Mouse (Mus musculus) limb, embryonic 14.5 days (tissue): Measurements from ENCODE around the gene F830045P16Rik. TPM values are rescaled to one million over a fixed set of nuclear protein-coding genes. Genes with fewer than 3 reads are reported as not detected.

Experiments
- ATAC-seq: fragments of 200-750 bp; cut with Nextera tagmentation; 2 replicates; pipeline ENCODE4 v1.8.0; 2017; ENCODE audit warnings: low read depth, moderate number of reproducible peaks, moderate TSS enrichment; ENCODE audit not compliant: low FRiP score
- DNase-seq: peaks from one replicate; pipeline ENCODE4 v3.0.0-alpha.2; 2015; ENCODE audit warnings: low spot score
- H3K27ac ChIP-seq: fragments of 300-500 bp; sonication (generic); replicated peaks from 2 replicates; pipeline ENCODE4 v1.5.1; 2014; ENCODE audit warnings: low read depth, mild to moderate bottlenecking, low read length, moderate library complexity, mixed read lengths
- H3K27me3 ChIP-seq: fragments of 300-500 bp; sonication (generic); 2 replicates; pipeline ENCODE4 v1.6.1; 2014; ENCODE audit warnings: low read length, mixed read lengths; ENCODE audit not compliant: control insufficient read depth, insufficient read depth
- H3K36me3 ChIP-seq: fragments of 300-500 bp; sonication (generic); 2 replicates; pipeline ENCODE4 v1.6.1; 2014; ENCODE audit warnings: mild to moderate bottlenecking, low read length, moderate library complexity, mixed read lengths; ENCODE audit not compliant: control insufficient read depth, insufficient read depth
- H3K4me1 ChIP-seq: fragments of 300-500 bp; sonication (generic); 2 replicates; pipeline ENCODE4 v1.6.1; 2014; ENCODE audit warnings: antibody characterized with exemption, low read length, mixed read lengths; ENCODE audit not compliant: control insufficient read depth, insufficient read depth
- H3K4me2 ChIP-seq: fragments of 300-500 bp; sonication (generic); replicated peaks from 2 replicates; pipeline ENCODE4 v1.6.1; 2014; ENCODE audit warnings: low read depth, mild to moderate bottlenecking, low read length, moderate library complexity; ENCODE audit not compliant: severe bottlenecking
- H3K4me3 ChIP-seq: fragments of 300-500 bp; sonication (generic); replicated peaks from 2 replicates; pipeline ENCODE4 v1.5.1; 2014; ENCODE audit warnings: low read length
- H3K9ac ChIP-seq: fragments of 300-500 bp; sonication (generic); 2 replicates; pipeline ENCODE4 v1.6.1; 2014; ENCODE audit warnings: mild to moderate bottlenecking, low read depth, low read length, moderate library complexity; ENCODE audit not compliant: severe bottlenecking
- H3K9me3 ChIP-seq: fragments of 300-500 bp; sonication (generic); 2 replicates; pipeline ENCODE4 v1.6.1; 2016; ENCODE audit warnings: low read length; ENCODE audit not compliant: control insufficient read depth
- POLR2A ChIP-seq: fragments of 200-500 bp; IDR thresholded peaks from 2 replicates; pipeline ENCODE4 v1.8.0; 2012; ENCODE audit warnings: inconsistent platforms, mild to moderate bottlenecking, moderate library complexity, borderline replicate concordance; ENCODE audit not compliant: insufficient read depth, insufficient read length; ENCODE audit errors: extremely low read depth
- WGBS: fragments of 180-500 bp; shearing (Covaris S2); extraction: QIAGEN DNeasy Blood & Tissue Kit; methylation state at CpG from one replicate; pipeline ENCODE4 v1.1.7; 2014; 5-methylcytosine and 5-hydroxymethylcytosine counted together
- polyA plus RNA-seq, 2 experiments: library from polyadenylated mRNA; depleted of rRNA in 1 of 2; stranded (reverse) in 1 of 2; unstranded in 1 of 2; fragments of >200 nt; fragmentation: Nextera tagmentation in 1 of 2; extraction: Ambion mirVana in 1 of 2; gene quantifications; 2 replicates each; pipeline versions ENCODE4 v1.2.1 to v1.2.3; 2012 to 2014

Gene F830045P16Rik
- polyA plus RNA-seq, 2 experiments = 0.22 to 0.34 TPM

GRCm38 (mm10) chr2:129411651-129412050 lies 124.8 kb downstream of the F830045P16Rik start:
- Histone ChIP-seq H3K4me1 (no peaks in the 10 kb centered on the region), H3K9me3 (no peaks in the 10 kb centered on the region), H3K27me3 (no peaks in the 10 kb centered on the region), H3K9ac (no peak overlapping the region), H3K4me3 (no peak overlapping the region), H3K36me3 (no peaks in the 10 kb centered on the region), H3K27ac (no peak overlapping the region), H3K4me2 (no peak overlapping the region)
- DNase-seq (no peak), ATAC-seq (no peak)
- 66% methylated on average over 3 of the region's 3 CpGs for WGBS
- no peak for TF ChIP-seq POLR2A

DNA sequence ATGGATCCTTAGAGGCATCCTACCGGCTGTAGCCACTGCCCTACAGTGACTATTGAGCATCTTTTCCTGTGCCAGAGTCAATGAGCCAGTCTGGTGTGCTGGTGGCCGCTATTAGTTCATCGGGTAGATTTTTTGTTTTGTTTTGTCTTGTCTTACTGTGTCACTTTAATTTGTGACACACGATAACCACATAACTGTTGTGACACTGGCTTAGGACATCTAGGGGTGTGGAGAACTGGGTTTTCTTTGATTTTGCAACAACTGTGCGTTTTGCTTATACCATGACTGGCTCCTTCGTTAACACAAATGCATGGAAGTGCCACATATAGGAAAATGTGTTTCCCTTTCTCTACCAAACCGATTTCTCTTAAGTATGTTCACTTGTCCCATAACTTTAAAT lies 126.1 kb downstream of the F830045P16Rik start:
- H3K9me3 ChIP-seq = no peaks in the 10 kb centered on the region
- no peak overlapping the region for H3K27ac ChIP-seq
- WGBS = 91% methylated on average over 7 of the region's 7 CpGs

GRCm38 (mm10) chr2:129408476-129408875 lies 127.9 kb downstream of the F830045P16Rik start:
- ATAC-seq (peak; percentile 62), DNase-seq (peak; percentile 71)
- Histone ChIP-seq H3K9ac (no peak overlapping the region), H3K4me1 (no peaks in the 10 kb centered on the region), H3K27ac (no peak overlapping the region), H3K27me3 (no peaks in the 10 kb centered on the region), H3K9me3 (no peaks in the 10 kb centered on the region), H3K4me2 (no peak overlapping the region), H3K4me3 (no peak overlapping the region), H3K36me3 (no peaks in the 10 kb centered on the region)
- TF ChIP-seq POLR2A = no peak
- WGBS = 19% methylated on average over 18 of the region's 18 CpGs

More for the DNA sequence above, 126.1 kb downstream of the F830045P16Rik start:
- DNase-seq = no peak
- H3K4me2 ChIP-seq = no peak overlapping the region
- H3K9ac ChIP-seq = no peak overlapping the region
- no peak overlapping the region for H3K4me3 ChIP-seq
- no peak for TF ChIP-seq POLR2A
- no peak for ATAC-seq
- no peaks in the 10 kb centered on the region for H3K27me3 ChIP-seq
- H3K36me3 ChIP-seq = no peaks in the 10 kb centered on the region
- H3K4me1 ChIP-seq = no peaks in the 10 kb centered on the region

Other genes with a start within 250 kb of the F830045P16Rik start
- 14.2 and 18.1 TPM in 2 replicates for gene Ckap2l, start 239.4 kb downstream of the F830045P16Rik start, polyA plus RNA-seq (2012; rRNA removed)
- gene Ckap2l, start 239.4 kb downstream of the F830045P16Rik start, polyA plus RNA-seq (2014; fragmentation: Nextera tagmentation; extraction: Ambion mirVana) = 49.8 and 52.8 TPM in 2 replicates
- gene Il1a, start 226.6 kb downstream of the F830045P16Rik start, polyA plus RNA-seq (2012; rRNA removed) = 0.04 and 0.06 TPM in 2 replicates
- 0.21 TPM in 1 of 2 replicates, not detected in the other for gene Il1a, start 226.6 kb downstream of the F830045P16Rik start, polyA plus RNA-seq (2014; fragmentation: Nextera tagmentation; extraction: Ambion mirVana)
- gene Il1b, start 165.5 kb downstream of the F830045P16Rik start, polyA plus RNA-seq (2012; rRNA removed) = 0.10 TPM in 1 of 2 replicates, not detected in the other
- not detected in 2 replicates for gene Il1b, start 165.5 kb downstream of the F830045P16Rik start, polyA plus RNA-seq (2014; fragmentation: Nextera tagmentation; extraction: Ambion mirVana)
- 39.6 and 40.2 TPM in 2 replicates for gene Sirpa, start 56.2 kb upstream of the F830045P16Rik start, polyA plus RNA-seq (2012; rRNA removed)
- gene Sirpa, start 56.2 kb upstream of the F830045P16Rik start, polyA plus RNA-seq (2014; fragmentation: Nextera tagmentation; extraction: Ambion mirVana) = 34.0 and 34.7 TPM in 2 replicates
- 0.05 and 0.11 TPM in 2 replicates for gene Pdyn, start 163.2 kb upstream of the F830045P16Rik start, polyA plus RNA-seq (2012; rRNA removed)
- gene Pdyn, start 163.2 kb upstream of the F830045P16Rik start, polyA plus RNA-seq (2014; fragmentation: Nextera tagmentation; extraction: Ambion mirVana) = 0.18 TPM in 1 of 2 replicates, not detected in the other